Mouse (Mus musculus) thymus, postnatal 25 days (tissue): Measurements from ENCODE around the gene Zfp760.
"Not testable (repeated sequence)": the region's sequence is repeated elsewhere in the genome, so short reads cannot be mapped to it uniquely, and the experiment has no call there.

ENCODE experiments used
- DNase-seq: peaks from one replicate; pipeline ENCODE4 v3.0.0; 2022

Gene Zfp760

DNA sequence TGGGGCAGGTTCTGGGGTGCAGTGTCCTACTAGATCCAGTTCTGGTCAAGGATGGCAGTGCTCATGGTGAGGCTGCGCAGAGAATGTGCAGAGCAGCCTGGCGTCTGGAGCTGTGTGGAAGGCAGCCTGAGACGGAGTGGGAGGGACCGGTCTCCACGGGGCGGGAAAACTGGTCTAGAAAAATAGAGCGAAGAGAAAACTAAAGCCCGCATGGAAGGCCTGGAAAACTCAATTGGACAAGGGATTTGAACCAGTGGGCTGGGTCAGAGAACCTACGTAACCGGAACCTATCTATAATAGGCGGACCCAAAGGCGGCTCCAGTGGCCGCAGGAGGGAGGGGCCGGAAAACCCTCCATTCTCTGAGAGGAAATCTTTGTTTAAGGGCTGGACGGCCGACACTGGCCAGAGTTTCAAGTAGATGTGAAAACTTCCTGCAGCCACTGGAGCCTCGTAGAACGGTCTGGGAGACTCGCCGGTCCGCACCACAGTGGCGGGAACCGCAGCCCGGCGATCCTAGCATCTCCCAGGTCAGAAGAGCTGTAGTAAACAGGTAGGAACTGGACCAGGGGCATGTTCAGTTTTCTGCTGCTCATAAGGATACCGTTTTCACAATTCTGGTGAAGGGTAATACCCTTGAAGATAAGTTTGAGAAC lies at the start of gene Zfp760:
Zfp760 (plus strand) TSS at position 399 of the 654 bp plus-strand sequence.
- DNase-seq = peak; percentile 51

DNA sequence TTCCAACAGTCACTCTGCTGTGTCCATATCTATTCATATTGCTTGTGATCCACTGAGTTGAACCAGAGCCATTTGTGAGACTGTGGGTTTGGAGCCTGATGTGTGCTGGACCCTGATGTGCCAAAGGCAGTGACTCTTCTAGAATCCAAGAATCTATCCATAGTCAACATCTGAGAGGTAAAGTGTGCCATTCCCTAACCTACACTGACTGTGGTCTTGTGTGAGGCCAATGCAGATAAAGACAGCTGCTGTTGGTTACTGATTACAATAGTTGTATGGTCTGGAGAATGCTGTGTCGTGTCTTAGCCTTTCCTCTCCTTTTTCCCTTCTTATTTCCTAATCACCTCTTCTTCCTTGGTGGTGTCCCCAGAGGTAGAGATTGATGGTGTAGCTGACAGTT lies 28.7 kb upstream of the Zfp760 start:
- not testable (repeated sequence) for DNase-seq

DNA sequence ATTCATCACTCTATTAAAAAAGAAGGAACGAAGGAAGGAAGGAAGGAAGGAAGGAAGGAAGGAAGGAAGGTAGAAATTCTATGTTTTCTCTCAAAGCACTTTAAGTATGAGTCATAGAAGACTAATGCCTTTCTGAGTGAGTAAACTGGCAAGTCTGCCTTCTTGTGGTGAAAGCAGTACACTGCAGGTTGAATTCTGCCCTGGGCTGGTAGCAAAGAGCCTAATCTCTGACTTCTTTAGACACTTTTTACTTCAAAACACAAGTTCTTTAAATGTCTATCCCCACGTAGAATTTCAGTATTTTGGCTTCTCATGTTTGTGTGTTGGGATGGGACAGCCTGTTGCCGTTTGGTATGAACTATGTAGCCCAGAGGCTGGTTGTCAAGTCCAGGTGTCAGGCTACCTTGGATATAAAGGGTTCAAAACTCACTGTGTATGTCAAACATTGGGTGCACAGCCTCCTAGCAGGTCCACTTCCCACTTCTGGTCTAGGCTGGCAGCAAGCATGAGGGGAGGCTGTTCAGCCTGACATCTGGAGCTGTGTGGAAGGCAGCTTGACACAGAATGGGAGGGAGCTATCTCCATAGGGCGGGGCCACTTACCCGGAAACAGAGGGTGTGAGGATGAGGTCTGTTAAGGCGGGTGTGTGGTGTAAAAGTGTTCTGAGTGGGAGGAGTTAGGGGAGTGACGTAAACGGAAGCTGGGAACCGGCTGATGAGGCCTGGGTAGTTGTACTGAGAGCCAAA lies 28.1 kb upstream of the Zfp760 start:
- peak; percentile 92 for DNase-seq

DNA sequence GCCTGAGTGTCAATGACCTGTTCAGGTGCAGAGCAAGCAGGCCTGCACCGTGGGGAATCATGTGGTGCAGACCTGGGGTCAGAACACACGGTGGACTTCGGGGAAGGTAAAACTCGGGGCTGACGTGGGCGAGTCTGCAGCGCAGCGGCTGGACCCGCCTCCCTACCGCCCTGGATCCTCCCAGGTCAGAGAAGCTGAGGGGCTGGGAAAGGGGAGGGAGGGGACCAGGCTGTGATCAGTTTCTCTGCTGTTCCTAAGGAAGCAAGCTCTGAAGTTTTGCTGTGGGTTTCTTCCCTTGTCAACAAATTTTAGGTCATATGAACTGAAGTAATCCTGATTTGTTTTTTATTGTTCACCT lies 27.5 kb upstream of the Zfp760 start:
- not testable (repeated sequence) for DNase-seq

DNA sequence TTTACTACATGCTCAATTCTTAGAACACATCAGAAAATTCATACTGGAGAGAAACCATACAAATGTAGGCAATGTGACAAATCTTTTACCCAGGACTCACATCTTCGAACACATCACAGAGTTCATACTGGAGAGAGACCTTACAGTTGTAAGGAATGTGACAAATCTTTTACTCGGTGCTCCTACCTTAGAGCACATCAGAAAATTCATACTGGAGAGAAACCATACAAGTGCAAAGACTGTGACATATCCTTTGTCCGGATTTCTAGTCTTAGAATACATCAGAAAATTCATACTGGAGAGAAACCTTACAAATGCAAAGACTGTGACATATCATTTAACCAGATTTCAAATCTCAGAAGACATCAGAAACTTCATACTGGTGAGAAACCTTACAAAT lies 16.0 kb upstream of the Zfp760 start, which contains the start of gene Gm10226:
Gm10226 (plus strand) TSS at position 301 of the 400 bp plus-strand sequence.
- no peak for DNase-seq

- no peak for DNase-seq
These were observed 14.2 kb upstream of the Zfp760 start for GRCm38 (mm10) chr17:21693342-21693741.

GRCm38 (mm10) chr17:21696073-21696472 lies 11.5 kb upstream of the Zfp760 start:
- DNase-seq = no peak

GRCm38 (mm10) chr17:21702281-21703240 lies 5.0 kb upstream of the Zfp760 start:
- no peak for DNase-seq

DNA sequence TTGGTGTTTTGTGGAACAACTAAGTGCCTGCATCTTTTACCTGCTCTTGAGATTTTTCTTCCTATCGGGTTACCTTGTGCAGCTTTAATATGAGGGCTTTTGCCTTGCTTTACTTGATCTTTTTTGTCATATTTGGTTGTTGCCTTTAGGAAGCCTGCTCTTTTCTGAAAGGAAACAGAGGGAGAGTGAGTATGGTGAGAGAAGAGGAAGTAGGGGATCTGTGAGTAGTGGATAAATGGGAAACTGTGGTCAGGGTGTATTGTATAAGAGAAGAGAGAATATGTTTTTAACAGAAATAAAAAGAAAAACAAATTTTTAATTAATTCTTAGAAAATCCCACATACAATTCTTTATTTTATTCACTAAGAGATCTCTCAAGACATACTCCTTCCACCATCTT lies 4.1 kb upstream of the Zfp760 start:
- no peak for DNase-seq

DNA sequence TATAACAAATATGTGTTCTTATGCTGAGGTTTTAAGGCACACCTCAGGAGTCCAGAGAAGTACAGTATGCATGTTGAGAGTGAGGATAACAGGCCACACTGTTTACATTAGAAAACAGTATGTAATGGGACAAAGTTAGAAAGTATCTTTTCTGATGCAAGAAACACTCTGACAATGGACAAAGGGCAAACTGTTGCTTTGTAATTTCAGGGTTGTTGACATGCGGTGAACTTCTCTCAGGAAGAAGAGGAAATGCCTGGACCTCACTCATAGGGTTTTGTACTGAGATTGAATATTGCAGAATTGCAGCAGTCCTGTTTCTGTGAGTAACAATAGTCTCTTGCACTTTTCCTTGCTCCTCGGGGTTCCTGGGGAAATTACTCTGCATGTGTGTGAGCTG lies 860 bp downstream of the Zfp760 start:
- no peak for DNase-seq

GRCm38 (mm10) chr17:21730495-21730894 lies 23.0 kb downstream of the Zfp760 start, which contains the start of gene Zfp229:
TSS of gene Zfp229 (plus strand) at chr17:21730795.
- not testable (repeated sequence) for DNase-seq

DNA sequence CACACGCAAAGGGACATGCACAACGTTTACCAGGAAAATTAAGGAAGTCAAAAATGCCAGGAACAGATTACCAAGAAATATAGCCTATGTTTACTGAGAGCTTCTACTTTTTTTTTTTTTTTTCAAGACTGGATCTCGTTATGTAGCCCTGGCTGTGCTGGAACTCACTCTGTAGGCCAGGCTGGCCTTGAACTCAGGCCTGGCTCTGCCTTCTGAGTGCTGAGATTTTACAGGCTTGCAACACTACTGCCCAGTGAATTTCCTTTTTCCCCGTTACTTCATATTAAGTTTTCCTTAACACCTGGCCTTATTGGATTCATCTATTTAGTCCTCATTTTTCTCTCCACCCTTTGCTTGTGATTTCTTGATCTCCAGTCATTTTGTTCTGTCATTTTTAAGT lies 25.5 kb downstream of the Zfp760 start:
- no peak for DNase-seq

GRCm38 (mm10) chr17:21733529-21734031 lies 26.0 kb downstream of the Zfp760 start:
- DNase-seq = peak; percentile 76

- no peak for DNase-seq
These were observed 45.2 kb downstream of the Zfp760 start for GRCm38 (mm10) chr17:21752791-21753190.

- no peak for DNase-seq
These were observed 46.0 kb downstream of the Zfp760 start for GRCm38 (mm10) chr17:21753342-21754208.

- DNase-seq = no peak
These were observed 62.8 kb downstream of the Zfp760 start for GRCm38 (mm10) chr17:21770336-21770735.
